Mouse (Mus musculus) stomach, embryonic 14.5 days (tissue): ENCODE results near the gene Zfp319. TPM values are rescaled to one million over a fixed set of nuclear protein-coding genes. Genes with fewer than 3 reads are reported as not detected.

ENCODE experiments used
- ATAC-seq: fragments of 200-750 bp; cut with Nextera tagmentation; 2 replicates; pipeline ENCODE4 v1.8.0; 2017; ENCODE audit warnings: low read depth, moderate TSS enrichment; ENCODE audit not compliant: insufficient number of reproducible peaks, insufficient read depth, low FRiP score
- H3K27ac ChIP-seq: fragments of 300-500 bp; sonication (generic); 2 replicates; pipeline ENCODE4 v1.5.1; 2014; ENCODE audit warnings: mild to moderate bottlenecking, low read length, moderate library complexity, mixed read lengths
- H3K27me3 ChIP-seq: fragments of 300-500 bp; sonication (generic); 2 replicates; pipeline ENCODE4 v1.6.1; 2014; ENCODE audit warnings: low read length, control low read depth, mixed read lengths; ENCODE audit not compliant: control insufficient read depth, insufficient read depth
- H3K36me3 ChIP-seq: fragments of 300-500 bp; sonication (generic); 2 replicates; pipeline ENCODE4 v1.6.1; 2014; ENCODE audit warnings: mild to moderate bottlenecking, control low read depth, low read length, moderate library complexity, mixed read lengths; ENCODE audit not compliant: control insufficient read depth, insufficient read depth
- H3K4me1 ChIP-seq: fragments of 300-500 bp; sonication (generic); 2 replicates; pipeline ENCODE4 v1.6.1; 2014; ENCODE audit warnings: low read length, control low read depth, mixed read lengths; ENCODE audit not compliant: control insufficient read depth, insufficient read depth
- H3K4me2 ChIP-seq: fragments of 300-500 bp; sonication (generic); replicated peaks from 2 replicates; pipeline ENCODE4 v1.6.1; 2014; ENCODE audit warnings: low read depth, low read length, control low read depth
- H3K4me3 ChIP-seq: fragments of 300-500 bp; sonication (generic); 2 replicates; pipeline ENCODE4 v1.5.1; 2014; ENCODE audit warnings: low read depth, low read length, control low read depth
- H3K9ac ChIP-seq: fragments of 300-500 bp; sonication (generic); replicated peaks from 2 replicates; pipeline ENCODE4 v1.6.1; 2014; ENCODE audit warnings: low read depth, mild to moderate bottlenecking, control low read depth, low read length, moderate library complexity, mixed read lengths
- H3K9me3 ChIP-seq: fragments of 300-500 bp; sonication (generic); 2 replicates; pipeline ENCODE4 v1.6.1; 2016; ENCODE audit warnings: low read depth, low read length, control low read depth; ENCODE audit not compliant: control insufficient read depth
- WGBS: fragments of 180-500 bp; shearing (Covaris S2); extraction: QIAGEN DNeasy Blood & Tissue Kit; methylation state at CpG from one replicate; pipeline ENCODE4 v1.1.7; 2014; 5-methylcytosine and 5-hydroxymethylcytosine counted together
- polyA plus RNA-seq: library from polyadenylated mRNA; unstranded; fragments of >200 nt; fragmentation: Nextera tagmentation; extraction: Ambion mirVana; gene quantifications from 2 replicates; pipeline ENCODE4 v1.2.1, GENCODE M21; 2014

Gene Zfp319
- polyA plus RNA-seq, 1 experiment from 2014 or later: 8.3 TPM

- peaks cover 54% of the 10 kb centered on the region for H3K36me3 ChIP-seq
- H3K9ac ChIP-seq: no peak overlapping the region
- H3K27me3 ChIP-seq: no peaks in the 10 kb centered on the region
- no peak overlapping the region for H3K4me2 ChIP-seq
- H3K4me1 ChIP-seq: peaks cover 15% of the 10 kb centered on the region
- H3K4me3 ChIP-seq: no peak overlapping the region
- 88% methylated on average over 5 of the region's 5 CpGs for WGBS
- no peak overlapping the region for H3K27ac ChIP-seq
- H3K9me3 ChIP-seq: no peaks in the 10 kb centered on the region
- ATAC-seq: no peak
Measured at GRCm38 (mm10) chr8:95326822-95327221, 4.9 kb downstream of the Zfp319 start.

GRCm38 (mm10) chr8:95324646-95325045 lies 7.1 kb downstream of the Zfp319 start:
- Histone ChIP-seq H3K9ac (no peak overlapping the region), H3K36me3 (peaks cover 53% of the 10 kb centered on the region), H3K27me3 (no peaks in the 10 kb centered on the region), H3K27ac (no peak overlapping the region), H3K9me3 (no peaks in the 10 kb centered on the region), H3K4me3 (no peak overlapping the region), H3K4me1 (peaks cover 10% of the 10 kb centered on the region; the same call in 1 of the 2 replicates), H3K4me2 (no peak overlapping the region)
- ATAC-seq: no peak
- 68% methylated on average over 5 of the region's 5 CpGs for WGBS

GRCm38 (mm10) chr8:95323201-95323600 lies 8.5 kb downstream of the Zfp319 start:
- Histone ChIP-seq H3K4me3 (no peak overlapping the region), H3K4me1 (peaks cover 9% of the 10 kb centered on the region; the same call in 1 of the 2 replicates), H3K4me2 (no peak overlapping the region), H3K36me3 (peaks cover 38% of the 10 kb centered on the region), H3K9ac (no peak overlapping the region), H3K27ac (no peak overlapping the region), H3K27me3 (no peaks in the 10 kb centered on the region), H3K9me3 (no peaks in the 10 kb centered on the region)
- 81% methylated on average over 3 of the region's 3 CpGs for WGBS
- ATAC-seq: no peak

- Histone ChIP-seq H3K4me3 (peak overlapping the region; percentile 36), H3K36me3 (peaks cover 14% of the 10 kb centered on the region), H3K4me2 (peak overlapping the region; percentile 96), H3K27ac (no peak overlapping the region), H3K4me1 (peaks cover 9% of the 10 kb centered on the region; the same call in 1 of the 2 replicates), H3K27me3 (no peaks in the 10 kb centered on the region), H3K9me3 (no peaks in the 10 kb centered on the region), H3K9ac (peak overlapping the region; percentile 30; the same call in 1 of the 2 replicates)
- ATAC-seq: peak; percentile 81
- WGBS: 2% methylated on average over 41 of the region's 41 CpGs
Measured at GRCm38 (mm10) chr8:95320224-95321139, 11.3 kb downstream of the Zfp319 start.

GRCm38 (mm10) chr8:95315350-95315749 lies 16.4 kb downstream of the Zfp319 start:
- Histone ChIP-seq H3K27ac (no peak overlapping the region), H3K36me3 (no peaks in the 10 kb centered on the region), H3K9ac (no peak overlapping the region), H3K9me3 (no peaks in the 10 kb centered on the region), H3K4me1 (no peaks in the 10 kb centered on the region), H3K4me2 (no peak overlapping the region), H3K27me3 (no peaks in the 10 kb centered on the region), H3K4me3 (no peak overlapping the region)
- WGBS: 95% methylated on average over 1 of the region's 1 CpGs
- no peak for ATAC-seq

GRCm38 (mm10) chr8:95314707-95315106 lies 17.0 kb downstream of the Zfp319 start:
- H3K27me3 ChIP-seq: no peaks in the 10 kb centered on the region
- no peaks in the 10 kb centered on the region for H3K36me3 ChIP-seq
- H3K27ac ChIP-seq: no peak overlapping the region
- H3K4me2 ChIP-seq: no peak overlapping the region
- no peaks in the 10 kb centered on the region for H3K4me1 ChIP-seq
- ATAC-seq: no peak
- H3K9ac ChIP-seq: no peak overlapping the region
- H3K9me3 ChIP-seq: no peaks in the 10 kb centered on the region
- H3K4me3 ChIP-seq: no peak overlapping the region
- 78% methylated on average over 2 of the region's 2 CpGs for WGBS

GRCm38 (mm10) chr8:95313857-95314256 lies 17.9 kb downstream of the Zfp319 start:
- WGBS: 81% methylated on average over 6 of the region's 6 CpGs
- ATAC-seq: no peak

GRCm38 (mm10) chr8:95312836-95313235 lies 18.9 kb downstream of the Zfp319 start:
- H3K4me1 ChIP-seq: no peaks in the 10 kb centered on the region
- H3K9ac ChIP-seq: no peak overlapping the region
- H3K9me3 ChIP-seq: no peaks in the 10 kb centered on the region
- H3K4me2 ChIP-seq: no peak overlapping the region
- no peak overlapping the region for H3K27ac ChIP-seq
- H3K36me3 ChIP-seq: no peaks in the 10 kb centered on the region
- 68% methylated on average over 18 of the region's 18 CpGs for WGBS
- no peaks in the 10 kb centered on the region for H3K27me3 ChIP-seq
- no peak overlapping the region for H3K4me3 ChIP-seq
- ATAC-seq: no peak

More at GRCm38 (mm10) chr8:95313857-95314256, 17.9 kb downstream of the Zfp319 start:
- Histone ChIP-seq H3K9ac (no peak overlapping the region), H3K4me2 (no peak overlapping the region), H3K27ac (no peak overlapping the region), H3K9me3 (no peaks in the 10 kb centered on the region), H3K4me1 (no peaks in the 10 kb centered on the region), H3K36me3 (no peaks in the 10 kb centered on the region), H3K4me3 (no peak overlapping the region), H3K27me3 (no peaks in the 10 kb centered on the region)
